Comparison of ENCODE assay signal across 9 mouse cellular contexts in the genomic region with DNA sequence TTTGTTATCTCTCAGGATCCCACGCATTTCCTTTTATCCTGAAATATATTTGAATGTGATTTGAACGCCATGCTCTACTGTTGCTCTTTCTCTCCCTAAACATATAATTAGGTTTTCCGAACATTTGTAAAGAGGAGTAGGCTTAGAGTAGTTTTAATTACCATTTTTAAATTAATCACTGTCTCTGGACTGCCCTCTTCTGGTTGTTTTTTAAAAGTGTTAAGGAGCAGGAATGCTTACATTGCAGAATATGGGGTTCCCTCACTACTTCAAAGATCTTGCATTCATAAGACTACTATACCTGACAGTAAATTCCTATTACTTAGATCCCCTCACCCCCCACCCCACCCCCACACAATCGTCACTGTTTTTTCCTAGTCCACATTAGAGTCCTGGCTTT.
DNase-seq lines count a peak whose midpoint lies in the region; ATAC-seq and TF ChIP-seq lines count a peak whose summit lies in the region.
"Had no signal": no experiment of that assay in that cellular context is flagged by ENCODE, and none has a peak within 500 bp of the region (broad histone marks: within the 10 kb centered on the region; RNA-seq: fewer than 3 reads in every experiment).

No protein-coding gene starts in this region.

- 0 out of 2 replicates have a peak, but pooled peaks have one; percentile 0 for TF ChIP-seq CTCF in lung, adult 2 months (IDR thresholded peaks at IDR 0.05; ENCODE audit: insufficient read depth, low read length)

- no peak for TF ChIP-seq POLR2A in lung, adult 2 months (IDR thresholded peaks at IDR 0.05; ENCODE audit: borderline replicate concordance, extremely low read depth, low read depth, low read length)

- no peaks in the 10 kb centered on the region for H3K27me3 ChIP-seq in kidney, embryonic 16.5 days (ENCODE audit: insufficient read depth, low read length)

- no peak overlapping the region for H3K4me3 ChIP-seq in lung, adult 2 months (replicated peaks; ENCODE audit: extremely low read depth, low read depth, low read length)
- H3K4me3 ChIP-seq in kidney, embryonic 16.5 days (ENCODE audit: low read length) = no peak overlapping the region
- H3K4me3 ChIP-seq: erythroblast, embryonic 14.5 days had no signal

- H3K4me2 ChIP-seq in kidney, embryonic 16.5 days (replicated peaks; ENCODE audit: low read depth, low read length) = no peak overlapping the region

- no peak overlapping the region for H3K27ac ChIP-seq in kidney, embryonic 16.5 days (ENCODE audit: low read length)

- no peak for DNase-seq in frontal cortex, postnatal 14 days (ENCODE audit: low spot score in 2 of 2)
- no peak for DNase-seq in lung, adult 2 months
- DNase-seq in lung, postnatal 10 days = no peak
- peak; percentile 21 for DNase-seq in c-Kit-negative CD71-positive TER-119-positive erythroid progenitor cells, embryonic 14.5 days (ENCODE audit: low read depth, low spot score)
- peak; percentile 40 for DNase-seq in retina, postnatal 1 day
- DNase-seq in layer of hippocampus, postnatal 25 days (ENCODE audit: extremely low spot score in 1 of 2, low spot score in 1 of 2) = no peak

- H3K9ac ChIP-seq in kidney, embryonic 16.5 days (replicated peaks; ENCODE audit: low read length) = no peak overlapping the region

- H3K9me3 ChIP-seq in kidney, embryonic 16.5 days (ENCODE audit: low read length) = no peaks in the 10 kb centered on the region

- peak; percentile 70 for ATAC-seq in frontal cortex, adult (ENCODE audit: low TSS enrichment)
- no peak for ATAC-seq in kidney, embryonic 16.5 days (ENCODE audit: low FRiP score, low TSS enrichment)

- no peaks in the 10 kb centered on the region for H3K4me1 ChIP-seq in lung, adult 2 months (ENCODE audit: control insufficient read depth, insufficient read depth, low read length)
- H3K4me1 ChIP-seq in kidney, embryonic 16.5 days (ENCODE audit: insufficient read depth, low read length) = peaks cover 9% of the 10 kb centered on the region

- H3K36me3 ChIP-seq in kidney, embryonic 16.5 days (ENCODE audit: insufficient read depth, low read length) = no peaks in the 10 kb centered on the region

- 30% methylated on average over 4 of the region's 4 CpGs for WGBS in lung, adult 2 months
- whole genome bisulfite sequencing in kidney, embryonic 16.5 days = 40% methylated on average over 4 of the region's 4 CpGs

Comparison
In these comparisons a context has a peak if more than half of its experiments do, and no peak if none do; other contexts are left out.
1. DNase-seq: peak in c-Kit-negative CD71-positive TER-119-positive erythroid progenitor cells, embryonic 14.5 days (single experiment) and retina, postnatal 1 day (single experiment); none in frontal cortex, postnatal 14 days (0 of 2), lung, adult 2 months (single experiment), lung, postnatal 10 days (single experiment) and layer of hippocampus, postnatal 25 days (0 of 2).